Mouse (Mus musculus) midbrain, postnatal 0 days (tissue): ENCODE results near the gene Col12a1. TPM values are rescaled to one million over a fixed set of nuclear protein-coding genes. Genes with fewer than 3 reads are reported as not detected.
A peak's percentile ranks its signal among the peaks of the same experiment; 100 is the strongest.

Experiments used
- ATAC-seq: fragments of 200-750 bp; cut with Nextera tagmentation; 2 replicates; pipeline ENCODE4 v1.8.0; 2017; ENCODE audit warnings: moderate number of reproducible peaks, mild to moderate bottlenecking, moderate TSS enrichment, moderate library complexity; ENCODE audit not compliant: low FRiP score
- DNase-seq: peaks from one replicate; pipeline ENCODE4 v3.0.0-alpha.2; 2015; ENCODE audit warnings: low spot score
- H3K27ac ChIP-seq: fragments of 300-500 bp; sonication (generic); 2 replicates; pipeline ENCODE4 v1.5.1; 2014; ENCODE audit warnings: low read depth, mild to moderate bottlenecking, low read length, mixed read lengths
- H3K27me3 ChIP-seq: fragments of 300-500 bp; sonication (generic); 2 replicates; pipeline ENCODE4 v1.6.1; 2014; ENCODE audit warnings: low read length, control low read depth, mixed read lengths; ENCODE audit not compliant: insufficient read depth
- H3K36me3 ChIP-seq: fragments of 300-500 bp; sonication (generic); 2 replicates; pipeline ENCODE4 v1.6.1; 2014; ENCODE audit warnings: low read length, control low read depth, mixed read lengths; ENCODE audit not compliant: insufficient read depth
- H3K4me1 ChIP-seq: fragments of 300-500 bp; sonication (generic); 2 replicates; pipeline ENCODE4 v1.6.1; 2014; ENCODE audit warnings: mild to moderate bottlenecking, control low read depth, antibody characterized with exemption, low read length, mixed read lengths; ENCODE audit not compliant: insufficient read depth
- H3K4me2 ChIP-seq: fragments of 300-500 bp; sonication (generic); 2 replicates; pipeline ENCODE4 v1.6.1; 2014; ENCODE audit warnings: low read depth, mild to moderate bottlenecking, low read length, mixed read lengths; ENCODE audit not compliant: poor library complexity, severe bottlenecking
- H3K4me3 ChIP-seq: fragments of 300-500 bp; sonication (generic); 2 replicates; pipeline ENCODE4 v1.5.1; 2014; ENCODE audit warnings: low read depth, mild to moderate bottlenecking, low read length, moderate library complexity
- H3K9ac ChIP-seq: fragments of 300-500 bp; sonication (generic); replicated peaks from 2 replicates; pipeline ENCODE4 v1.6.1; 2014; ENCODE audit warnings: mild to moderate bottlenecking, low read length, moderate library complexity, mixed read lengths; ENCODE audit not compliant: poor library complexity, severe bottlenecking
- H3K9me3 ChIP-seq: fragments of 300-500 bp; sonication (generic); 2 replicates; pipeline ENCODE4 v1.6.1; 2016; ENCODE audit warnings: low read length, control low read depth
- CTCF ChIP-seq: IDR thresholded peaks from 2 replicates; pipeline ENCODE4 v1.5.1; 2016; ENCODE audit warnings: antibody characterized with exemption, mild to moderate bottlenecking
- WGBS: fragments of 180-500 bp; shearing (Covaris S2); extraction: QIAGEN DNeasy Blood & Tissue Kit; methylation state at CpG from one replicate; pipeline ENCODE4 v1.1.7; 2014; 5-methylcytosine and 5-hydroxymethylcytosine counted together
- polyA plus RNA-seq: library from polyadenylated mRNA; unstranded; fragments of >200 nt; fragmentation: Nextera tagmentation; extraction: Ambion mirVana; gene quantifications from 2 replicates; pipeline ENCODE4 v1.2.1, GENCODE M21; 2015
- total RNA-seq: library from RNA; depleted of rRNA; stranded (reverse); fragments of >200 nt; gene quantifications from 2 replicates; pipeline ENCODE4 v1.2.3, GENCODE M21; 2014

Gene Col12a1
- total and polyA plus RNA-seq, 2 experiments from 2014 or later = 5.9 to 19.8 TPM

GRCm38 (mm10) chr9:79716909-79717835 lies 1.5 kb downstream of the Col12a1 start:
- no peak overlapping the region for H3K9ac ChIP-seq

GRCm38 (mm10) chr9:79716496-79716895 lies 2.1 kb downstream of the Col12a1 start:
- Histone ChIP-seq H3K36me3 (no peaks in the 10 kb centered on the region), H3K4me2 (peak overlapping the region; percentile 93), H3K27me3 (peaks cover 35% of the 10 kb centered on the region), H3K9me3 (no peaks in the 10 kb centered on the region), H3K4me1 (peaks cover 4% of the 10 kb centered on the region; the same call in 1 of the 2 replicates), H3K9ac (no peak overlapping the region), H3K4me3 (peak overlapping the region; percentile 48; the same call in 1 of the 2 replicates), H3K27ac (no peak overlapping the region)
- 41% methylated on average over 5 of the region's 5 CpGs for WGBS
- no peak for TF ChIP-seq CTCF
- ATAC-seq = no peak
- DNase-seq = no peak

More at GRCm38 (mm10) chr9:79716909-79717835, 1.5 kb downstream of the Col12a1 start:
- Histone ChIP-seq H3K27me3 (peaks cover 35% of the 10 kb centered on the region), H3K4me2 (peak overlapping the region; percentile 93), H3K4me3 (peak overlapping the region; percentile 48), H3K27ac (no peak overlapping the region), H3K9me3 (no peaks in the 10 kb centered on the region), H3K36me3 (no peaks in the 10 kb centered on the region), H3K4me1 (peaks cover 4% of the 10 kb centered on the region; the same call in 1 of the 2 replicates)
- DNase-seq (peak; percentile 90), ATAC-seq (peak; percentile 22; the same call in 1 of the 2 replicates)
- TF ChIP-seq CTCF = peak; percentile 86
- WGBS = 10% methylated on average over 23 of the region's 23 CpGs

- H3K4me2 ChIP-seq = peak overlapping the region; percentile 50
- WGBS = 5% methylated on average over 16 of the region's 16 CpGs
- H3K9ac ChIP-seq = peak overlapping the region; percentile 39; the same call in 1 of the 2 replicates
- peak; percentile 42 for TF ChIP-seq CTCF
- peaks cover 20% of the 10 kb centered on the region for H3K27me3 ChIP-seq
- no peaks in the 10 kb centered on the region for H3K9me3 ChIP-seq
- H3K36me3 ChIP-seq = no peaks in the 10 kb centered on the region
- H3K4me3 ChIP-seq = peak overlapping the region; percentile 21
- no peak overlapping the region for H3K27ac ChIP-seq
- H3K4me1 ChIP-seq = peaks cover 4% of the 10 kb centered on the region; the same call in 1 of the 2 replicates
- ATAC-seq (0 out of 2 replicates have a peak, but pooled peaks have one; percentile 3), DNase-seq (peak; percentile 59)
Observed at GRCm38 (mm10) chr9:79714471-79715045, 4.1 kb downstream of the Col12a1 start.

- Histone ChIP-seq H3K4me2 (no peak overlapping the region), H3K36me3 (no peaks in the 10 kb centered on the region), H3K9ac (no peak overlapping the region), H3K27ac (no peak overlapping the region; the same call in 1 of the 2 replicates), H3K4me1 (peaks cover 2% of the 10 kb centered on the region; the same call in 1 of the 2 replicates), H3K4me3 (no peak overlapping the region), H3K27me3 (no peaks in the 10 kb centered on the region), H3K9me3 (no peaks in the 10 kb centered on the region)
- TF ChIP-seq CTCF = no peak
- ATAC-seq = peak; percentile 68; the same call in 1 of the 2 replicates
- 36% methylated on average over 11 of the region's 11 CpGs for WGBS
- peak; percentile 40 for DNase-seq
Observed at GRCm38 (mm10) chr9:79689771-79690535, 28.7 kb downstream of the Col12a1 start.

GRCm38 (mm10) chr9:79689342-79689741 lies 29.3 kb downstream of the Col12a1 start:
- Histone ChIP-seq H3K36me3 (no peaks in the 10 kb centered on the region), H3K4me3 (no peak overlapping the region), H3K4me1 (peaks cover 2% of the 10 kb centered on the region; the same call in 1 of the 2 replicates), H3K27me3 (no peaks in the 10 kb centered on the region), H3K9me3 (no peaks in the 10 kb centered on the region), H3K9ac (no peak overlapping the region), H3K4me2 (no peak overlapping the region), H3K27ac (no peak overlapping the region)
- no peak for TF ChIP-seq CTCF
- ATAC-seq (no peak), DNase-seq (no peak)
- 67% methylated on average over 7 of the region's 7 CpGs for WGBS
